Mouse (Mus musculus): Measurements from ENCODE around the gene Rhbg. TPM values are rescaled to one million over a fixed set of nuclear protein-coding genes. Genes with fewer than 3 reads are reported as not detected.

The Rhbg gene
- polyA plus RNA-seq (2015; fragmentation: Illumina TruSeq; extraction: RNeasy Lipid Tissue Mini Kit (QIAGEN cat#74804); ENCODE audit: insufficient read depth, low replicate concordance), result not detected

DNA sequence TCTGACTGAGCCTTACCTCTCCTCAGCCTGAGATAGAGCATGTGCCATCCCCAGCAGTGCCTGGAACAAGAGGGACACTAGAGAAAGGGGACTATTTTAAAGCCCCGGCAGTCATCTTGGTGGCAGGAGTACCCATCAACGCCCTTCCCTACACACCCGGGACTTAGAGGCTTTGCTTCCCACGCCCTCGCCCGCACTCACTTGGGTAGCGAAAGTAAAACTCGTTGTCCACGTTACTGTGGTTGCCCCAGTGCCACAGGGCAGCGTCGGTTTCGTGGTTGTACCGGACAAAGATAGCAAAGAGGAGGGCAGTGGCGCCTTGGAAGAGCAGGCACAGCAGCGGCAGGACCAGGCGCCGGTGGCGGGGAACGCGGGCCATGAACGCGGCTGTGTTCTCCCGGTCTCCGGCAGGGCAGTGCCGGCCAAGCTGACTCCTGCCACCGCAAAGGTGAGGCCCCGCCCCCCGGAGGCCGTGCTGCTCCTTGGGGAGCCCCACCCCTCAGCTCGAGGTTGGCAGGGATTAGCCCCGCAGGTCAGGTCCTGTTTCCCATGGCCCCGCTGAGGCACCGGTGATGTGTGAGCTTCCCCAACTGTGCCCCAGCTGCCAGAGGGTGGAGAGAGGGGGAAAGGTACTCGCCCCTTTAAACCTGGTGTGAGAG lies at the start of gene Rhbg:
Gene Rhbg, minus strand, starts transcription at position 442 of the 659 bp plus-strand sequence.

GRCm38 (mm10) chr3:88296561-88297318 lies 42.2 kb upstream of the Rhbg start, which contains the start of the genes Tsacc and Cct3:
Tsacc (minus strand) TSS chr3:88296999.
Cct3 (plus strand) TSS chr3:88297116.

DNA sequence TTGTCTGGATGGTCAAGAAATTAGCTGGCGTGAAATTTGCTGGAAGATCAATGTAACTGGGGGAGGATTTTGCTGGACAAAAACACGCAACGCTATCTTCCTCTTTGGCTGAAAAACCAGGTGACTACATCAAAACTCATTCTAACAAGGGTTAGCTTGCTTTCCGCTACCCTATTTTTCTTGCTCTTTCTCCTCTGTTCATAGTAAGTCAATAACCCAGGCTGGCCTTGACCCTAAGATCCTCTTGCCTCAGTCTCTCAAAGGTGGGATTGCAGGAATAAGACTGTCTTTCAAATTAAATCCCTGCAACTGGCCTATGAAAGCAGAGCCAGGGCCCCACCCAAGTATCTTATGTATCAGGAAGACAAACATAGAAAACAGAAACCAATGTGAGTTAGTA lies 32.6 kb upstream of the Rhbg start, which contains the start of gene Gm38392:
Gene Gm38392, minus strand, starts transcription at position 101 of the 400 bp plus-strand sequence.

Other genes with a start within 250 kb of the Rhbg start
- gene Hapln2, start 227.1 kb downstream of the Rhbg start, polyA plus RNA-seq (2015; fragmentation: Illumina TruSeq; extraction: RNeasy Lipid Tissue Mini Kit (QIAGEN cat#74804); ENCODE audit: insufficient read depth, low replicate concordance), result not detected
- 34.2 TPM for gene Gpatch4, start 211.6 kb downstream of the Rhbg start, polyA plus RNA-seq (2015; fragmentation: Illumina TruSeq; extraction: RNeasy Lipid Tissue Mini Kit (QIAGEN cat#74804); ENCODE audit: insufficient read depth, low replicate concordance)
- 43.0 TPM for gene Naxe, start 196.2 kb downstream of the Rhbg start, polyA plus RNA-seq (2015; fragmentation: Illumina TruSeq; extraction: RNeasy Lipid Tissue Mini Kit (QIAGEN cat#74804); ENCODE audit: insufficient read depth, low replicate concordance)
- gene Ttc24, start 176.4 kb downstream of the Rhbg start, polyA plus RNA-seq (2015; fragmentation: Illumina TruSeq; extraction: RNeasy Lipid Tissue Mini Kit (QIAGEN cat#74804); ENCODE audit: insufficient read depth, low replicate concordance), result not detected
- gene Iqgap3, start 172.7 kb downstream of the Rhbg start, polyA plus RNA-seq (2015; fragmentation: Illumina TruSeq; extraction: RNeasy Lipid Tissue Mini Kit (QIAGEN cat#74804); ENCODE audit: insufficient read depth, low replicate concordance), result 1.8 TPM
- 77.6 TPM for gene Mef2d, start 112.3 kb downstream of the Rhbg start, polyA plus RNA-seq (2015; fragmentation: Illumina TruSeq; extraction: RNeasy Lipid Tissue Mini Kit (QIAGEN cat#74804); ENCODE audit: insufficient read depth, low replicate concordance)
- gene Gm38392, start 32.5 kb upstream of the Rhbg start, polyA plus RNA-seq (2015; fragmentation: Illumina TruSeq; extraction: RNeasy Lipid Tissue Mini Kit (QIAGEN cat#74804); ENCODE audit: insufficient read depth, low replicate concordance), result not detected
- gene Tsacc, start 42.3 kb upstream of the Rhbg start, polyA plus RNA-seq (2015; fragmentation: Illumina TruSeq; extraction: RNeasy Lipid Tissue Mini Kit (QIAGEN cat#74804); ENCODE audit: insufficient read depth, low replicate concordance), result 10.0 TPM
- 168 TPM for gene Cct3, start 42.4 kb upstream of the Rhbg start, polyA plus RNA-seq (2015; fragmentation: Illumina TruSeq; extraction: RNeasy Lipid Tissue Mini Kit (QIAGEN cat#74804); ENCODE audit: insufficient read depth, low replicate concordance)
- gene Glmp, start 70.3 kb upstream of the Rhbg start, polyA plus RNA-seq (2015; fragmentation: Illumina TruSeq; extraction: RNeasy Lipid Tissue Mini Kit (QIAGEN cat#74804); ENCODE audit: insufficient read depth, low replicate concordance), result 91.9 TPM
- gene Tmem79, start 81.4 kb upstream of the Rhbg start, polyA plus RNA-seq (2015; fragmentation: Illumina TruSeq; extraction: RNeasy Lipid Tissue Mini Kit (QIAGEN cat#74804); ENCODE audit: insufficient read depth, low replicate concordance), result 0.22 TPM
- gene Smg5, start 81.6 kb upstream of the Rhbg start, polyA plus RNA-seq (2015; fragmentation: Illumina TruSeq; extraction: RNeasy Lipid Tissue Mini Kit (QIAGEN cat#74804); ENCODE audit: insufficient read depth, low replicate concordance), result 81.8 TPM
- gene Paqr6, start 109.9 kb upstream of the Rhbg start, polyA plus RNA-seq (2015; fragmentation: Illumina TruSeq; extraction: RNeasy Lipid Tissue Mini Kit (QIAGEN cat#74804); ENCODE audit: insufficient read depth, low replicate concordance), result 1.5 TPM
- 0.15 TPM for gene Bglap3, start 118.0 kb upstream of the Rhbg start, polyA plus RNA-seq (2015; fragmentation: Illumina TruSeq; extraction: RNeasy Lipid Tissue Mini Kit (QIAGEN cat#74804); ENCODE audit: insufficient read depth, low replicate concordance)
- gene Bglap2, start 124.0 kb upstream of the Rhbg start, polyA plus RNA-seq (2015; fragmentation: Illumina TruSeq; extraction: RNeasy Lipid Tissue Mini Kit (QIAGEN cat#74804); ENCODE audit: insufficient read depth, low replicate concordance), result not detected
- gene Bglap, start 129.8 kb upstream of the Rhbg start, polyA plus RNA-seq (2015; fragmentation: Illumina TruSeq; extraction: RNeasy Lipid Tissue Mini Kit (QIAGEN cat#74804); ENCODE audit: insufficient read depth, low replicate concordance), result 0.97 TPM
- 20.9 TPM for gene Pmf1, start 155.6 kb upstream of the Rhbg start, polyA plus RNA-seq (2015; fragmentation: Illumina TruSeq; extraction: RNeasy Lipid Tissue Mini Kit (QIAGEN cat#74804); ENCODE audit: insufficient read depth, low replicate concordance)
- 17.2 TPM for gene Slc25a44, start 170.4 kb upstream of the Rhbg start, polyA plus RNA-seq (2015; fragmentation: Illumina TruSeq; extraction: RNeasy Lipid Tissue Mini Kit (QIAGEN cat#74804); ENCODE audit: insufficient read depth, low replicate concordance)
- 53.1 TPM for gene Sema4a, start 206.5 kb upstream of the Rhbg start, polyA plus RNA-seq (2015; fragmentation: Illumina TruSeq; extraction: RNeasy Lipid Tissue Mini Kit (QIAGEN cat#74804); ENCODE audit: insufficient read depth, low replicate concordance)

All from spleen, adult 10 weeks (tissue).